Mouse (Mus musculus) heart, postnatal 14 days (tissue): Measurements from ENCODE around the gene Zbtb44. TPM values are rescaled to one million over a fixed set of nuclear protein-coding genes. Genes with fewer than 3 reads are reported as not detected.

Source experiments
- DNase-seq, 2 experiments: peaks; one replicate each; pipeline ENCODE4 v3.0.0; 2021 to 2022
- intact Hi-C: fragments of 180-260 bp; cut with DNase I; formaldehyde crosslinking; loops from one replicate; pipeline ENCODE4 v1.15.1; 2025
- long read RNA-seq, 2 experiments: library from polyadenylated mRNA; stranded (forward); transcript quantifications; one replicate each; pipeline ENCODE4 v2.0.0; 2021
- total RNA-seq, 2 experiments: library from RNA; stranded (reverse); gene quantifications; 2 replicates each; pipeline ENCODE4 v1.2.3; 2021

Zbtb44 gene
- total RNA-seq, result 10 to 100 TPM; 29.8 to 33.8 TPM
- long read RNA-seq, experiment 1, full-length matches to known transcripts, result 5 of 8 reads
- long read RNA-seq, experiment 1, partial matches to known transcripts, result 0 of 8 reads
- long read RNA-seq, experiment 1, other reads (novel, unspliced or antisense), result 3 of 8 reads
- long read RNA-seq, experiment 2, full-length matches to known transcripts, result 4 of 8 reads
- long read RNA-seq, experiment 2, partial matches to known transcripts, result 1 of 8 reads
- long read RNA-seq, experiment 2, other reads (novel, unspliced or antisense), result 3 of 8 reads

- peak in 1 of 2 experiments; percentile 82 for DNase-seq
- intact Hi-C loops, result loop anchor here (5.0 kb wide), 1 partner anchor 603 kb away; the partner anchor contains the start of gene Snx19
Observed at GRCm38 (mm10) chr9:31030532-31031413, at the start of gene Zbtb44. Zbtb44 (plus strand) TSS chr9:31030644.

DNA sequence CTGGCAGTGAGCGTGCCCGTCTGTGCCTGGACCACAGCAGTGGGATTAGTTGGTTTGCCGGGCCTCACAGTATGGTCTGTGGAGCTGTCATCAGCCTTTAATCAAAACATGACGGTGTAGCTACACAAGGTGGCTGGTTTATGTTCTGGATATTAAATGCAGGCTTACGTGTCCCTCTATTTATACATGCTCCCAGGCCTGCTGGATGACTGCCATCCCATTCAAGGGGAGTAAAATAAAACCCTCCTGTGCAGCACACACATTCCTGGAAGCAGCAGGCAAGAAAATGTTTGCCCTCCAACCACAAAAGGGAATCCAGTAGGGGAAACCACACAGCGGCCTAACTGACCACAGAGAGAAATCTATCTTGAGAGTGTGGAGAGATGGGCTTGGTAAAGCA, 44.7 kb upstream of the Zbtb44 start:
- DNase-seq, result no peak
- intact Hi-C loops, result no loop called here

DNA sequence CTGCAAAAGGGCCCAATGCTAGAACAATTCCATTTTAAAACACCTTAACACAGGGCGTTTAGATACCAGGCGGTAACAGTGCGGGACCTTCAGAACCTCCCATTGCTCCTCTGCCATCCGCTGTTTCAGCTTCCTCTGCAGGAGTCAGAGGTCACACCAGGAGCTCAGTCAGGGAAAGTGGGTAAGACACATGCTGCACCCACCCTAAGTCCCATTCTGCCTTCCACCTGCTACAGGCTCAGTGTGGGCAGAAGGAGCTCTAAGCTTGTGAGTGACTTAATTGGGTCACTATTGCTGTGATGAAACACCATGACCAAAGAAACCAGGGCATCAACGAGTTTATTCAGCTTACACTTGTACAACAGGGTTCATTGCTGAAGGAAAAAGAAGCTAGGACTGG, 37.3 kb upstream of the Zbtb44 start:
- DNase-seq, result no peak
- intact Hi-C loops, result no loop called here

GRCm38 (mm10) chr9:30996590-30997562, 33.6 kb upstream of the Zbtb44 start:
- intact Hi-C loops, result no loop called here
- peak in 1 of 2 experiments; percentile 27 for DNase-seq

- intact Hi-C loops, result no loop called here
- no peak for DNase-seq
Observed at GRCm38 (mm10) chr9:31000641-31001040, 29.8 kb upstream of the Zbtb44 start.

- intact Hi-C loops, result no loop called here
- DNase-seq, result no peak
Observed at GRCm38 (mm10) chr9:31002528-31002927, 27.9 kb upstream of the Zbtb44 start.

- intact Hi-C loops, result no loop called here
- no peak for DNase-seq
Observed at GRCm38 (mm10) chr9:31009334-31009733, 21.1 kb upstream of the Zbtb44 start.

DNA sequence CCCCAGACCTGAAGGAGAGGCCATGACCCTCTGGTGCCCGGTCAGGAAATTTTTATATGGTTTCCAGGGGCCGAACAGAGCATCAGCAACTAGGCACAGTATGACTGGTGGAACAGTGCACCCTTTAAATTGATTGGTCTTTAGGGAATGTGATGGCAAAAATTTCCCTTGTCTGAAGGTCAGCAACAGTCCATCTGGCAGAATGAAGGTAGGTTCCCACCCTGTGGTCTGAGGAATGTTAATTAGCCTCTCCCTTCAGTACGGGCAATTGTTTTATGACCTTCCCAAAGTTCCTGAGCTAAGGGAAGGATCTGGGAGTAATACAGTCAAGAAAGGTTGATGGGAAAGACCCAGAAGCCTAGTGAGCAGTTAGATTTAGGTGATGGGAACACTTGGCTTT, 20.4 kb upstream of the Zbtb44 start:
- intact Hi-C loops, result no loop called here
- no peak for DNase-seq

DNA sequence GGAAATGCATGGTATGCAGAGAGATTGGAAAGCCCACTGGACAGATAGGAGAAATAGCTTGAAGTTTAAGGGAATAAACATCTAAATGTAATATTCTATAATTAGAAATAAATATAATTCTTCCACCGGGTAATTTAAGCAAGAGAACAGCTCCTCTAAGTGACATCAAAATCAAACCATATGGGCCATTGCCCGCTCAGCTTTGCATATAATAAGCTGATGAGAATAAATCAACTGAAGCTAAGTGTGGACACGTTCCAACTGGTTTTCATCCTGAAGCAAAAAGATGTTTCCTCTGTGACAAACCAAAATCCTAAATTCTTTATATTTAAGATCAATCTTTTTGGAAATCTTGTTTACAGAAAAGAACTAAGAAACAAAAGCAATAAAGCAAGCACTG, 19.7 kb upstream of the Zbtb44 start:
- no peak for DNase-seq
- intact Hi-C loops, result no loop called here

GRCm38 (mm10) chr9:31011533-31011932, 18.9 kb upstream of the Zbtb44 start:
- DNase-seq, result peak; percentile 10 to 32
- intact Hi-C loops, result no loop called here

- DNase-seq, result no peak
- intact Hi-C loops, result no loop called here
Observed at GRCm38 (mm10) chr9:31012674-31013073, 17.8 kb upstream of the Zbtb44 start.

DNA sequence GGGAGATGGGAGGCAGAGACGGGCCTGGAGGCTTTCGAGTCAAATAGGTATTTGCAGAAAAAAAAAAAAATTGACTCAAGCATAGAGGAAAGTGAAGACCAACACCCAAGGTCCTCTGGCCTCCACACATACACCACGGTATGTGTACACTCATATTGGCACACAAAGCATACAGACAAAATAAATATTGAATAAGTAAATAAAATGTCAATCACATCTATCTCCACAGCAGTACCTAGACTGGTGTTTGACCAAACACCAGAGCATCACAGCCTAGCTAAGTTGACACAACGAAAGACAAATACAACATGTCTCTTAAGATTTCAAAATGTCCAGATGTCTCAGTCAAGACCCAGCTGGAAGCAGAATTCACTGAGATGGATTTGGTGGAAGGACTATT, 17.0 kb upstream of the Zbtb44 start:
- intact Hi-C loops, result no loop called here
- no peak for DNase-seq

DNA sequence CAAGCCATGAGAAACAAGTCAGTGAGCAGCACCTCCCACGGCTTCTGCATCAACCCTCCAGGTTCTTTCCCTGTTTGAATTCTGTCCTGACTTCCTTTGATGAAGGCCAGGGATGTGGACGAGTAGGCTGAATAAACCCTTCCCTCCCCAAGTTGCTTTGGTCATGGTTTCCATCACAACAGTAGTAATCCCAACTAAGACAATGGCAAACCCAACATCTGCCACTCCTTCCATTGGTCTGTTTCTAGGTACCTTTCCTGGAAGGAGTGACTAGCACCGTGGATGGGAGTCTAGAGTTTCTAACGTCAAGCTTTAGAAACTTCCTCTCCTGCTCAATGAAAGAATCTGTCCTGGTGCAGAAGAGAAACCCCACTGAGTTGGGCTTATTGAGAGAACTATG, 12.8 kb upstream of the Zbtb44 start:
- intact Hi-C loops, result no loop called here
- no peak for DNase-seq

DNA sequence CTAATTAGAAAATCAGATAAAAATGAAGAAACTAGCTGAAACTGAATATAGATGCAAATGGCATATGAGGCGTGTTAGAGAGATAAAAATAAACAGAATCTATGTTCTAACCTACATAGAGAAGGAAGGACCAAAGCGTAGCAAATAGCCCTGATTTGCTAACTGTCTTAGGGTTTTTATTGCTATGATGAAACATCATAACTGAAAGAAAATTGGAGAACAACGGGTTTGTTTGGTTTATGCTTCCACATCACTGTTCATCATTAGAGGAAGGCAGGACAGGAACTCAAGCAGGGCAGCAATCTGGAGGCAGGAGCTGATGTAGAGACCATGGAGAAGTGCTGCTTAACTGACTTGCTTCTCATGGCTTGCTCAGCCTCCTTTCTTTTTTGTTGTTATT, 12.3 kb upstream of the Zbtb44 start:
- DNase-seq, result no peak
- intact Hi-C loops, result no loop called here

DNA sequence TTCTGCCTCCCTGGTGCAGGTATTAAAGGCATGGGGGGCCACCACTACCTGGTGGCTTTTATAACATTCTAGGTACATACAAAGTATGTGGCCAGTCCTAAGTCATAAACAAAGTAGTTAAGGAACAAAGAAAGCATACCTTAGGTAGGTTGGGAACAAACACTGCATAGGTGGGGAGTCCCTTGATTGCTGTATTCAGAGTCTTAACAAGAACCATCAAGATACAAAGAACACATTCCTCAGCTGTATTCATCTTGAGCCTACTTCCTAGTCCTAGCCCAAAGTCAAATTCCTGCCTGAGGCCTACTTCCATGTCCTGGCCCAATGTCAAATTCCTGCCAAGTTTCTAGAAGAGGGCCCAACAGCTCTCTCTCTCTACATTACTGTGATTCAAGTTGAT, 11.7 kb upstream of the Zbtb44 start:
- intact Hi-C loops, result no loop called here

GRCm38 (mm10) chr9:31028251-31028650, 2.2 kb upstream of the Zbtb44 start:
- intact Hi-C loops, result no loop called here
- DNase-seq, result no peak

More for the DNA sequence above, 11.7 kb upstream of the Zbtb44 start:
- DNase-seq, result no peak

DNA sequence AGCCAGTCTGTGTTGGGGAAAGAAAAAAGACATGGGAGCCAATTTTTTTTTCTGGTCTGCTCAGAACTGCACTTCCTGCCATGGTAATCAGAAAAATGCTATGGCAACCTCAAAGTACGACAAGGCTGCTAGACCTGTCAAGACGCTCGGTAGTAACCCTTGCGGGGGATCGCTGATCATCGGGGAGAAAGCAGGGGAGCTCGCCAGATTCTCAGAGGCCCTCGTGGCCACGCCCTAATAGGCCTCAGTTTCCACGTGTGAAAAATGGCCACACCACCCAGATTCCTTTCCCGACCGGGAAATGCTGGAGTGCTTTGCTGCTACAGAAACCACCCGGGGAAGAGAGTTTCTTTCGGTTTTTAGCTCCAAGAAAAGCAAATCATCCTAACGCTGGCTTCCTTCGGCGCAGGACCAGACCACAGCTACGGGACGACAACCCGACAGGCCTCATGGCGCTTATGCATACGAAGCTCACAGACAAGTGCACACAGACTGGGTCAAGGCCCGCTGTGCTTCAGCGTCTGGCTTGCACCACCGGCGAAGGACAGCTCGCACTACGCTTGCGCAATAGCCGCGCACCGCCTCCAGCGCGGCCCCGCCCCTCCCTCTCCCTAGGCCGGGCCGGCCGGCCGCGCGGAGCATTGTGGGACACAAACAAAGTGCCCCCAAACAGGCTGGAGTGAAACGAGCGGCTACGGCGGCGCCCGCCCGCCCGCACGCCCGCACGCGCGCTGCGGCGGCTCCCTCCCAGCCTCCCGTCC, 513 bp upstream of the Zbtb44 start:
- intact Hi-C loops, result loop anchor here (5.0 kb wide), 1 partner anchor 603 kb away; the partner anchor contains the start of gene Snx19
- peak; percentile 97 to 98 for DNase-seq

DNA sequence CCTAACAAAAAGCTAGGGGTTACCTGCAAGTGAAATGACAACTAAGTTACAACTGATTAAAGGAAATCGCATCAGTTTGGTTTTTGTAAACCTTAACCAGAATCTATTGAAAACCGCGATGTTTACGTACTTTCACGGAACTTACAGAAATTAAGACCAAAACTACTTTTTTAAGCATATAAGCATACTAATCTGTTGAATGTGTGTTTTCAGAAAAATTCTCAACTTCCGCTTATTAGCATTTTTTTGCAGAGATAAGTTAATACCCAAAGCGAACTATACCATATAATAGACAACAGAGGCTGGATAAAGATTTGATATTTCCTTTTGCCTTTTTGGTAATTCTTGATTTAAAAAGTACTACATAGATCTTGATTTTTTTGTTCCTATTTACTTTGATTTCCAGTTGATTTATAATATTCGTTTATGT, 985 bp downstream of the Zbtb44 start:
- intact Hi-C loops, result loop anchor here (5.0 kb wide), 1 partner anchor 604 kb away; the partner anchor contains the start of gene Snx19
- DNase-seq, result no peak

- intact Hi-C loops, result loop anchor here (5.0 kb wide), 1 partner anchor 605 kb away; the partner anchor contains the start of gene Snx19
Observed at GRCm38 (mm10) chr9:31032546-31032945, 2.1 kb downstream of the Zbtb44 start.

GRCm38 (mm10) chr9:31050208-31050607, 19.8 kb downstream of the Zbtb44 start:
- no peak for DNase-seq
- intact Hi-C loops, result no loop called here

More at GRCm38 (mm10) chr9:31032546-31032945, 2.1 kb downstream of the Zbtb44 start:
- no peak for DNase-seq
